Mouse (Mus musculus): ENCODE results near the gene Hvcn1. TPM values are rescaled to one million over a fixed set of nuclear protein-coding genes. Genes with fewer than 3 reads are reported as not detected.

Gene Hvcn1
- polyA plus RNA-seq, 1 experiment from 2014 or later: 14.6 TPM

DNA sequence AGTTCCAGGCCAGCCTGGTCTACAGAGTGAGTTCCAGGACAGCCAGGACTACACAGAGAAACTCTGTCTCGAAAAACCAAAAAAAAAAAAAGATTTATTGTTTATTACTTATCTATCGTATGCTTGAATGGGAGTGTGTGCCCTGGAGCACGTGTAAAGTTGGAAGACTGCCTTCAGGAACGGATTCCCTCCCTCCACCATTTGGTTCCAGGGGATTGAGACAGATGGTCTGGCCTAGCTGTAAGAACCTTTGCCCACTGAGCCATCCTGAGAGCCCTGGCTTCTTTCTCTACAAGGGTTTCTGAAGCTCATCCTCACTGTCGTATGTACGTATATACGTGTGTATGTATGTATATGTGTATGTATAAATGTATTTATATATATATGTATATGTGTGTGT is 72.3 kb downstream of the Hvcn1 start:
- Histone ChIP-seq H3K4me1 (ENCODE audit: insufficient read depth, low read length) (peaks cover 21% of the 10 kb centered on the region), H3K4me2 (replicated peaks; ENCODE audit: low read depth, low read length) (no peak overlapping the region), H3K27ac (ENCODE audit: low read length) (no peak overlapping the region), H3K9me3 (ENCODE audit: low read length) (no peaks in the 10 kb centered on the region; the same call in 1 of the 2 replicates), H3K9ac (replicated peaks; ENCODE audit: low read length) (no peak overlapping the region), H3K36me3 (ENCODE audit: insufficient read depth, low read length) (no peaks in the 10 kb centered on the region), H3K4me3 (ENCODE audit: low read length) (no peak overlapping the region), H3K27me3 (ENCODE audit: insufficient read depth, low read length) (no peaks in the 10 kb centered on the region)
- WGBS: 68% methylated on average over 7 of the region's 7 CpGs
- no peak for ATAC-seq (ENCODE audit: low FRiP score, low TSS enrichment)

GRCm38 (mm10) chr5:122279799-122280421 is 73.3 kb downstream of the Hvcn1 start:
- H3K27me3 ChIP-seq (ENCODE audit: insufficient read depth, low read length): no peaks in the 10 kb centered on the region
- H3K27ac ChIP-seq (ENCODE audit: low read length): 0 out of 2 replicates have a peak overlapping the region, but pooled peaks have one; percentile 23
- 72% methylated on average over 12 of the region's 12 CpGs for WGBS
- no peaks in the 10 kb centered on the region for H3K36me3 ChIP-seq (ENCODE audit: insufficient read depth, low read length)
- no peak overlapping the region; the same call in 1 of the 2 replicates for H3K4me2 ChIP-seq (replicated peaks; ENCODE audit: low read depth, low read length)
- no peak for ATAC-seq (ENCODE audit: low FRiP score, low TSS enrichment)
- H3K9me3 ChIP-seq (ENCODE audit: low read length): no peaks in the 10 kb centered on the region; the same call in 1 of the 2 replicates
- H3K9ac ChIP-seq (replicated peaks; ENCODE audit: low read length): no peak overlapping the region
- H3K4me1 ChIP-seq (ENCODE audit: insufficient read depth, low read length): peaks cover 22% of the 10 kb centered on the region
- no peak overlapping the region for H3K4me3 ChIP-seq (ENCODE audit: low read length)

- WGBS: 36% methylated on average over 6 of the region's 6 CpGs
- Histone ChIP-seq H3K36me3 (ENCODE audit: insufficient read depth, low read length) (no peaks in the 10 kb centered on the region), H3K27me3 (ENCODE audit: insufficient read depth, low read length) (no peaks in the 10 kb centered on the region), H3K4me3 (ENCODE audit: low read length) (peak overlapping the region; percentile 9), H3K4me1 (ENCODE audit: insufficient read depth, low read length) (peaks cover 25% of the 10 kb centered on the region), H3K9me3 (ENCODE audit: low read length) (no peaks in the 10 kb centered on the region; the same call in 1 of the 2 replicates), H3K4me2 (replicated peaks; ENCODE audit: low read depth, low read length) (peak overlapping the region; percentile 41), H3K9ac (replicated peaks; ENCODE audit: low read length) (peak overlapping the region; percentile 46; the same call in 1 of the 2 replicates), H3K27ac (ENCODE audit: low read length) (peak overlapping the region; percentile 23; the same call in 1 of the 2 replicates)
- ATAC-seq (ENCODE audit: low FRiP score, low TSS enrichment): no peak
Observed at GRCm38 (mm10) chr5:122280422-122280826, 73.8 kb downstream of the Hvcn1 start.

DNA sequence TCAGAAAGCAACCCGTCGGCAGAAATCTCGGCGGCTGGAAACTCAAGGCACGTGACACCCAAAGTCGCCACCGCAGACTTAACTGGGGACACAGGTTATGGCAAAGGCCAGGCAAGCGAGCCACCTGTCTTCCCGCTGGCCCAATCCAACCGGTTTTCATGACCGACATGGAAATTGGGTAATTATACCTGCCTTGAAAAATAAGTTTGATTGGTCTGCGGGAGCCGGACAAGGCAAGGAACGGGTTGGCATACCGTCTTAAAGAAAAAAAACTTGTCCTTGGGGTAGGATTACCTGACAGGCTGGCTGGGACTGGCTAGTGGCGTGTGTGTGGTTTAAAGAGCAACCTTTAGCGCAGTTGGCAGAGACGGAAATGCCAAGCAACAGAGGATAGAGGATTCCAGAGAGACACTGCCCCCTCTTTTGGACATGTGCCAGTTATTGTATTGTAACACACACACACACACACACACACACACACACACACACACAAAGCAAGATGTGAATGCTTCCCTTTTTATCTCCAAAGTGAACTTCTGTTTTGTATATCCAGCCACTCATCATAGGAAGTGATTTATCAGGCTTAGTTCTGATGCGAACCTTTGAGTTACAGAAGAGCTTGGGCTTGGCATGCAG is 74.3 kb downstream of the Hvcn1 start:
- no peaks in the 10 kb centered on the region; the same call in 1 of the 2 replicates for H3K9me3 ChIP-seq (ENCODE audit: low read length)
- peak overlapping the region; percentile 23; the same call in 1 of the 2 replicates for H3K27ac ChIP-seq (ENCODE audit: low read length)
- H3K9ac ChIP-seq (replicated peaks; ENCODE audit: low read length): peak overlapping the region; percentile 46; the same call in 1 of the 2 replicates
- peak overlapping the region; percentile 9 for H3K4me3 ChIP-seq (ENCODE audit: low read length)
- no peaks in the 10 kb centered on the region for H3K27me3 ChIP-seq (ENCODE audit: insufficient read depth, low read length)
- peak overlapping the region; percentile 41 for H3K4me2 ChIP-seq (replicated peaks; ENCODE audit: low read depth, low read length)
- H3K4me1 ChIP-seq (ENCODE audit: insufficient read depth, low read length): peaks cover 30% of the 10 kb centered on the region
- 20% methylated on average over 19 of the region's 19 CpGs for WGBS
- no peaks in the 10 kb centered on the region for H3K36me3 ChIP-seq (ENCODE audit: insufficient read depth, low read length)
- no peak for ATAC-seq (ENCODE audit: low FRiP score, low TSS enrichment)

GRCm38 (mm10) chr5:122283828-122284182 is 77.2 kb downstream of the Hvcn1 start:
- Histone ChIP-seq H3K9ac (replicated peaks; ENCODE audit: low read length) (no peak overlapping the region), H3K4me2 (replicated peaks; ENCODE audit: low read depth, low read length) (peak overlapping the region; percentile 98), H3K27ac (ENCODE audit: low read length) (no peak overlapping the region), H3K9me3 (ENCODE audit: low read length) (no peaks in the 10 kb centered on the region), H3K36me3 (ENCODE audit: insufficient read depth, low read length) (0 out of 2 replicates have a peak, but pooled peaks cover 6% of the 10 kb centered on the region), H3K4me3 (ENCODE audit: low read length) (peak overlapping the region; percentile 92), H3K4me1 (ENCODE audit: insufficient read depth, low read length) (peaks cover 34% of the 10 kb centered on the region), H3K27me3 (ENCODE audit: insufficient read depth, low read length) (no peaks in the 10 kb centered on the region)
- 17% methylated on average over 2 of the region's 2 CpGs for WGBS
- no peak for ATAC-seq (ENCODE audit: low FRiP score, low TSS enrichment)

GRCm38 (mm10) chr5:122284183-122285028 is 77.8 kb downstream of the Hvcn1 start, which contains the start of gene Pptc7:
Gene Pptc7 (plus strand): TSS chr5:122284365.
- peak; percentile 94 for ATAC-seq (ENCODE audit: low FRiP score, low TSS enrichment)
- Histone ChIP-seq H3K36me3 (ENCODE audit: insufficient read depth, low read length) (0 out of 2 replicates have a peak, but pooled peaks cover 6% of the 10 kb centered on the region), H3K4me3 (ENCODE audit: low read length) (peak within 1 kb of the TSS; percentile 92), H3K27me3 (ENCODE audit: insufficient read depth, low read length) (no peaks in the 10 kb centered on the region), H3K27ac (ENCODE audit: low read length) (peak within 1 kb of the TSS; percentile 68), H3K4me1 (ENCODE audit: insufficient read depth, low read length) (peaks cover 34% of the 10 kb centered on the region), H3K9ac (replicated peaks; ENCODE audit: low read length) (peak within 1 kb of the TSS; percentile 91), H3K9me3 (ENCODE audit: low read length) (no peaks in the 10 kb centered on the region), H3K4me2 (replicated peaks; ENCODE audit: low read depth, low read length) (peak within 1 kb of the TSS; percentile 98)
- WGBS: under 1% methylated on average over 86 of the region's 114 CpGs

- Histone ChIP-seq H3K27ac (ENCODE audit: low read length) (peak overlapping the region; percentile 68), H3K27me3 (ENCODE audit: insufficient read depth, low read length) (no peaks in the 10 kb centered on the region), H3K9me3 (ENCODE audit: low read length) (no peaks in the 10 kb centered on the region; the same call in 1 of the 2 replicates), H3K4me2 (replicated peaks; ENCODE audit: low read depth, low read length) (peak overlapping the region; percentile 98), H3K9ac (replicated peaks; ENCODE audit: low read length) (peak overlapping the region; percentile 91), H3K4me3 (ENCODE audit: low read length) (peak overlapping the region; percentile 92), H3K4me1 (ENCODE audit: insufficient read depth, low read length) (peaks cover 31% of the 10 kb centered on the region), H3K36me3 (ENCODE audit: insufficient read depth, low read length) (0 out of 2 replicates have a peak, but pooled peaks cover 6% of the 10 kb centered on the region)
- WGBS: under 1% methylated on average over 33 of the region's 34 CpGs
- peak; percentile 36; the same call in 1 of the 2 replicates for ATAC-seq (ENCODE audit: low FRiP score, low TSS enrichment)
Observed at GRCm38 (mm10) chr5:122285029-122285766, 78.6 kb downstream of the Hvcn1 start.

GRCm38 (mm10) chr5:122285767-122286150 is 79.2 kb downstream of the Hvcn1 start:
- no peaks in the 10 kb centered on the region for H3K27me3 ChIP-seq (ENCODE audit: insufficient read depth, low read length)
- peak overlapping the region; percentile 91; the same call in 1 of the 2 replicates for H3K9ac ChIP-seq (replicated peaks; ENCODE audit: low read length)
- H3K27ac ChIP-seq (ENCODE audit: low read length): no peak overlapping the region
- WGBS: 46% methylated on average over 7 of the region's 7 CpGs
- H3K36me3 ChIP-seq (ENCODE audit: insufficient read depth, low read length): 0 out of 2 replicates have a peak, but pooled peaks cover 6% of the 10 kb centered on the region
- no peaks in the 10 kb centered on the region; the same call in 1 of the 2 replicates for H3K9me3 ChIP-seq (ENCODE audit: low read length)
- no peak for ATAC-seq (ENCODE audit: low FRiP score, low TSS enrichment)
- peaks cover 25% of the 10 kb centered on the region for H3K4me1 ChIP-seq (ENCODE audit: insufficient read depth, low read length)
- peak overlapping the region; percentile 98 for H3K4me2 ChIP-seq (replicated peaks; ENCODE audit: low read depth, low read length)
- peak overlapping the region; percentile 92 for H3K4me3 ChIP-seq (ENCODE audit: low read length)

DNA sequence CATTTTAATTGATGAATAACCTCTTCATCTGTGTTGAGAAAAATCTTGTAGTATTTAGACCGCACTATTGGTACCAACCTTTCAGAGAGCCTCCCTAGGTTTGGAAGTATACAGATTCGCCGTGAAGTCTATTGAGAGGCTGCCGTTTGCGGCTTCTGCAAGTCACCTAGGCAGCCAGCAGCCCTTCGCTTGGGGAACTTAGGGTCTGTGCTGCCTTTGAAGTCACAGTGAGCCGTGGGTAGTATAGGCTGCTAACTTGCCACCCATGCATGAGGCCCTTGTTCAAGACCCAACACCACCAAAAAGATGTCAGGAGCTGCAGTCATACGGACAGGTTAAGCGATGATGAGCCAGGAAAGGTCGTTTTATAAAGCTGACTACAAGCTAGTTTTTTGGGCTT is 79.6 kb downstream of the Hvcn1 start:
- H3K9ac ChIP-seq (replicated peaks; ENCODE audit: low read length): no peak overlapping the region
- WGBS: 81% methylated on average over 10 of the region's 10 CpGs
- peak overlapping the region; percentile 92; the same call in 1 of the 2 replicates for H3K4me3 ChIP-seq (ENCODE audit: low read length)
- no peaks in the 10 kb centered on the region for H3K27me3 ChIP-seq (ENCODE audit: insufficient read depth, low read length)
- ATAC-seq (ENCODE audit: low FRiP score, low TSS enrichment): no peak
- H3K9me3 ChIP-seq (ENCODE audit: low read length): no peaks in the 10 kb centered on the region; the same call in 1 of the 2 replicates
- H3K36me3 ChIP-seq (ENCODE audit: insufficient read depth, low read length): 0 out of 2 replicates have a peak, but pooled peaks cover 6% of the 10 kb centered on the region
- no peak overlapping the region for H3K27ac ChIP-seq (ENCODE audit: low read length)
- H3K4me2 ChIP-seq (replicated peaks; ENCODE audit: low read depth, low read length): 0 out of 2 replicates have a peak overlapping the region, but pooled peaks have one; percentile 98
- H3K4me1 ChIP-seq (ENCODE audit: insufficient read depth, low read length): peaks cover 22% of the 10 kb centered on the region
